In genomic region chr8:105171116-105172002, GRCm38 (mm10) we compare ENCODE assay signal across 7 mouse cellular contexts. TPM values are rescaled to one million over a fixed set of nuclear protein-coding genes. Genes with fewer than 3 reads are reported as not detected.
A peak's percentile ranks its signal among the peaks of the same experiment; 100 is the strongest.
DNase-seq lines count a peak whose midpoint lies in the region; ATAC-seq and TF ChIP-seq lines count a peak whose summit lies in the region.

No protein-coding gene starts in this region.

- peak overlapping the region; percentile 50 for H3K4me2 ChIP-seq in limb, embryonic 15.5 days
- peak overlapping the region; percentile 55 for H3K4me2 ChIP-seq in midbrain, postnatal 0 days (ENCODE audit: low read depth, low read length, poor library complexity, severe bottlenecking)

- H3K4me3 ChIP-seq in limb, embryonic 15.5 days, result peak overlapping the region; percentile 89
- H3K4me3 ChIP-seq in midbrain, postnatal 0 days (ENCODE audit: low read depth, low read length), result peak overlapping the region; percentile 78

- H3K27ac ChIP-seq in limb, embryonic 15.5 days, result peak overlapping the region; percentile 100
- H3K27ac ChIP-seq in midbrain, postnatal 0 days (ENCODE audit: low read depth, low read length), result peak overlapping the region; percentile 83

- WGBS in limb, embryonic 15.5 days, result under 1% methylated on average over 86 of the region's 92 CpGs
- under 1% methylated on average over 87 of the region's 92 CpGs for WGBS in midbrain, postnatal 0 days

- H3K4me1 ChIP-seq in limb, embryonic 15.5 days, result peaks cover 22% of the 10 kb centered on the region
- 0 out of 2 replicates have a peak, but pooled peaks cover 3% of the 10 kb centered on the region for H3K4me1 ChIP-seq in midbrain, postnatal 0 days (ENCODE audit: insufficient read depth, low read length)

- H3K27me3 ChIP-seq in limb, embryonic 15.5 days, result no peaks in the 10 kb centered on the region
- no peaks in the 10 kb centered on the region for H3K27me3 ChIP-seq in midbrain, postnatal 0 days (ENCODE audit: insufficient read depth, low read length)

- TF ChIP-seq CTCF in midbrain, postnatal 0 days (IDR thresholded peaks at IDR 0.05), result no peak

- peaks cover 8% of the 10 kb centered on the region for H3K36me3 ChIP-seq in limb, embryonic 15.5 days
- no peaks in the 10 kb centered on the region for H3K36me3 ChIP-seq in midbrain, postnatal 0 days (ENCODE audit: insufficient read depth, low read length)

- H3K9ac ChIP-seq in limb, embryonic 15.5 days, result peak overlapping the region; percentile 93
- H3K9ac ChIP-seq in midbrain, postnatal 0 days (replicated peaks; ENCODE audit: low read length, poor library complexity, severe bottlenecking), result peak overlapping the region; percentile 77

- no peaks in the 10 kb centered on the region for H3K9me3 ChIP-seq in limb, embryonic 15.5 days
- H3K9me3 ChIP-seq in midbrain, postnatal 0 days (ENCODE audit: low read length), result no peaks in the 10 kb centered on the region

- ATAC-seq in limb, embryonic 15.5 days (ENCODE audit: insufficient number of reproducible peaks, low FRiP score, low TSS enrichment, low read depth), result no peak; the same call in 1 of the 2 replicates
- peak; percentile 52 for ATAC-seq in midbrain, postnatal 0 days (ENCODE audit: low FRiP score)

- peak; percentile 65 for DNase-seq in adipocyte (ENCODE audit: low spot score)
- peak; percentile 84 for DNase-seq in embryo, embryonic 11 days
- DNase-seq in heart, adult 11 months, result peak; percentile 98
- peak; percentile 82 for DNase-seq in kidney, adult 18-20 months
- DNase-seq in midbrain, postnatal 0 days (ENCODE audit: low spot score), result peak; percentile 55
- peak; percentile 48 to 64 for DNase-seq in spleen, postnatal 10 days (ENCODE audit: low spot score in 2 of 2)

RNA-seq across cellular contexts. Expression of gene Cbfb, which starts 0.9 kb away (rescaled TPM):
- 77.3 and 89.0 TPM in 2 replicates for polyA plus RNA-seq in limb, embryonic 15.5 days (2015; fragmentation: Nextera tagmentation; extraction: Ambion mirVana)
- 43.9 and 46.1 TPM in 2 replicates for total RNA-seq in midbrain, postnatal 0 days (2014; rRNA removed)
- 16.2 and 17.5 TPM in 2 replicates for polyA plus RNA-seq in midbrain, postnatal 0 days (2015; fragmentation: Nextera tagmentation; extraction: Ambion mirVana)

RNA-seq across cellular contexts. Expression of gene Ces4a, which starts 39.8 kb away (rescaled TPM):
- polyA plus RNA-seq in limb, embryonic 15.5 days (2015; fragmentation: Nextera tagmentation; extraction: Ambion mirVana), result not detected in 2 replicates
- not detected in 2 replicates for total RNA-seq in midbrain, postnatal 0 days (2014; rRNA removed)
- polyA plus RNA-seq in midbrain, postnatal 0 days (2015; fragmentation: Nextera tagmentation; extraction: Ambion mirVana), result 0.06 TPM in 1 of 2 replicates, not detected in the other

RNA-seq across cellular contexts. Expression of gene D230025D16Rik, which starts 53.6 kb away (rescaled TPM):
- 25.6 and 28.7 TPM in 2 replicates for polyA plus RNA-seq in limb, embryonic 15.5 days (2015; fragmentation: Nextera tagmentation; extraction: Ambion mirVana)
- total RNA-seq in midbrain, postnatal 0 days (2014; rRNA removed), result 33.6 and 36.7 TPM in 2 replicates
- 24.6 and 28.3 TPM in 2 replicates for polyA plus RNA-seq in midbrain, postnatal 0 days (2015; fragmentation: Nextera tagmentation; extraction: Ambion mirVana)
